Mouse (Mus musculus) Muller cell, postnatal 12 days (primary cell): ENCODE data around the gene Ntsr1.

Experiments
- DNase-seq: peaks from one replicate; pipeline ENCODE4 v3.0.0-alpha.2; 2015; ENCODE audit errors: inconsistent ontology term

The Ntsr1 gene

DNA sequence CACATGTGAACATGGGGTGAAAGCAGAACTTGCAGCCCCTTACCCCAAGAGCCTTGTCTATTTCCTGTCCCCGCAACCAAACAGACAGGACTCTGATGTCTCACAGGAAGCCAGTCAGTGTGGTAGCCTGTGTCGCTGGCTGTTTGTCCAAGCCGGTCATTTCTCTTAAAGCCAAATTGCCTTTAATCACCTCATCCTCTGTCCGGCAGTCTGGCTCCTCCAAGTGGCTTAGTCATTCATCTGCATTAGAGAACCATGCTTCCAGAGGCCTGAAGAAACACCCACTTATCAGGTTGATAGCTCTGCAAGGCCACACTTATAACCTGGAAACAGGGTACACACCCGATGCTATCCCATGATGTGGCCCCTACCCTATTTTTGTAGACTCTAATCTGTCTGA, 62.4 kb downstream of the Ntsr1 start:
- no peak for DNase-seq

DNA sequence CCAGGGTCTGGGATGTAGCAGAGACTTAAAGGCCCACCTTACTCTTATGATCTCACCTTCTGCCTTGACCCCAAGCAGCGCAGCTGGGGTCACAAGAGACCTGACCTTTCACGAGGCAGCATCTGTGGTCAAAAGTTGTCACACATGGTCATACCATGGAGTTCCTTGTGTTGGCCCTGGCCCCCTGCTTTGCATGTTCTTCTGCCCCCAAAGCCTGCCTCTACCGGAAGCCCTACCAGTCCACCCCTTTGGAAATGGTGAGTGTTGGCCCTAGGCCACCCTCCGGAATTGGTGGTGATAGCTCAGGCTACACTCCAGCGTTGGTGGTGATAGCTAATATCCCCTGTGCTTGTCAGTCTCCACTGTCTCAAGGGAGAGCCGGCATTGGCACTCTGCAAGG, 63.5 kb downstream of the Ntsr1 start:
- no peak for DNase-seq

DNA sequence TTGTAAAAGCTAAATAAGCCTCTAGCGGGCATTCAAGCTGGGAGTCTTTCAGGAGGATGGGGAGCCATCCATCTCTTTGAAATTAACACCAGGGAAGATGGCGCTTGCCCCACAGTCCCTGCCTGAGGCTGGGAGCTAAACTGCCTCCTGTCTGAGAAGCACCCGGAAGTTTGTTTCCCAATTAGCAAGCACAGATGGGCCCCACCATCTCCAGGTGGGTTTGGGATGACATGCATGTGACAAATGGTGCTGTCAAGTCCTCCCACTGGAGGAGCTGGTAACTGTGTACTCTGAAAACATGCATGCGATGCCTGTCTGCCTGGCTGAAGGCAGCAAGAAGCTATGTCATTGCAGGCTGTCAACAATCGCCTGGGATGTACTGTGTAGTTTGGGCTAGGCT, 64.1 kb downstream of the Ntsr1 start:
- DNase-seq = no peak

DNA sequence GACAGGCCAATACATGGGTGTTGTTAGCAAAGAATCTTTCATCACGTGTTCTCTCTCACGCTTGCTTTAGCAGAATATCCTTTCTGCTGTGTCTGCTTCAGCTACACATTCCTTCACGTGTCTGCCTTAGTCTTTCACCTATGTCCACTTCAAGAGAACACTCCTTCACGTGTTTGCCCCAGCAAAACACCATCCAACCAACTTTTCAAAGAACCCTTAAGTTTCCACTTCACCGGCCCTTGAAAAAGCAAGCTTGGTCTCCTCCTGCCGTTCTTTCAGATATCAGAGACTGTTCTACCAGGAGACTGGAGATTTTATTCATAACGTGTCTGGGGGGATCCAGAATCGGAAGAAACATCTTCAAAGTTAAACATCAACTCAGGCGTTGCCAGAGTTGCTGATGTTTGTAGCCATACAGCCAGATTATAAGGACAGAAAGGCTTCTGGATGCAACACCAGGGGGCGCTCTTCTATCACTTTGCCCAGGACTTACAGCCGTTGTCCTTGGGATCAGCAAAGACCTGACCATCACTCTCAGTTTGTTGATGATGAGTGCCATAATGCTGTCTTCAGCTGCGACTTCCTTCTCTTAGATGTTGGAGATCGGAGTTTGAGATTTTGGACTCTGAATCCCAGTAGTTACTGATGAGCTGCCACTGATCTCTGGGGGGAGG, 66.6 kb downstream of the Ntsr1 start:
- peak; percentile 36 for DNase-seq

DNA sequence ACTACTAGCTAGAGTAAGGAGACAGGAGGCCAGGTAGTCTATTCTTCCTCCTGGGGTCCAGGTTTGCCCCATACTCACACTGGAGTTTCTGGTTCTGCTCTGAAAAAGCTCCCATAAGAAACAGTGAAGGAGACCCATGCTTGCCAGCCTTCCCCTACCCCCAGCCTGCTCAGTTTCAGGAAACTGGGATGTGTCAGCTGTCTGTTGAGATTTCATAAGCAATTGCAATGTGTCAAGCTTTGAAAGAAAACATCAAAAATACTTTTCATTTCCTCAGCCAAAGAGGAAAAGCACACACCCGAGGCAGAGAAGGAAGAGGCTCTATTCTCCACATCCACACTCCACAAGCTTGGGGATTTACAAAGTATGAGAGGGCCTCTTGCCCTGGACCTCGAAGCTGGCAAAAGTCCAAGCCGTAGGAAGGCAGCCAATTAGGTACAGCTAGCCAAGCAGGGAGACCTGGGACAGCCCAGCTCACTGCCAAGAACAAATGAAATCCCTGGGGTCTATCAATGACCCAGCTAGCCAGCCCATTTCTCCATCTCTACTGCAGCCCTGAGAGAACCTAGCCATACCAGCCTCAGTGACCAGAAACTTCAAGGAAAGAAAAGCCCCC, 69.4 kb downstream of the Ntsr1 start:
- peak; percentile 44 for DNase-seq

DNA sequence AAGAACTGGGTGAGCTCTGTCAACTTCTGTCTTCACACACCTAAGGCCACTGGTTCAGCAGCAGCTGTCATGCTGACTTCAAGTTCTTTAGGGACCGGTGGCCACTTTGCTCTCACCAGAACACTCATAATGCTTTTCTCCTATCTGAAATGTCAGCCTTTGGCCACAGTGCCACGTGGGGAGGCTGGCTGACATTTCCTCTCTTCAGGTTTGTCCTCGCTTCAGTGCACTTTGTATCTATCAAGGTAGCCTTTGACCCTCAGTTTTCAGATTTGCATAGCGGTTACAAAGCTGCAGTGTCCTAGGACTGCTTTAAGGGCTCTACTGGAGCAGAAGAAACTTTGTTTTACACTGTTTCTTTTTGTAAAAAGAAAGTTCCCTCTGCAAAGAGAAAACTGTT, 76.7 kb downstream of the Ntsr1 start:
- DNase-seq = no peak

DNA sequence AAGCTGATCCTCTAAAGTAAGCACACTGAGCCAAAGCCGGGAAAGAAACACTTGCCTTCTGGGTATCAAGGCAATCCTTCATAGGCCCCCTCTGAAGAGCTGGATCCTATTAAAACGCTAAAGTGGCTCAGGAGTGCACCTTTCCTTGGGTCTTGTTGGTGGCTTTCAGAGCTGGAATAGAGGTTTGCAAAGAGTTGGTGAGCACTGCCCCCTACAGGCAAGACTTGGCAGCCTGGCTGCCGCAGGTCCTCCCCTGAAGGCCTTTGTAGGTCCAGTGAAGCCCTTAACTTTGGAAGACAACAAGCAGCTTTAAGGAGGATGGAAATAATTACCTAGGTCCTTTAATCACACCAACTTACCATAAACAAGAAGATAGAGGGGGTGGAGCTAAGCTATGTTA, 78.9 kb downstream of the Ntsr1 start:
- peak; percentile 66 for DNase-seq

DNA sequence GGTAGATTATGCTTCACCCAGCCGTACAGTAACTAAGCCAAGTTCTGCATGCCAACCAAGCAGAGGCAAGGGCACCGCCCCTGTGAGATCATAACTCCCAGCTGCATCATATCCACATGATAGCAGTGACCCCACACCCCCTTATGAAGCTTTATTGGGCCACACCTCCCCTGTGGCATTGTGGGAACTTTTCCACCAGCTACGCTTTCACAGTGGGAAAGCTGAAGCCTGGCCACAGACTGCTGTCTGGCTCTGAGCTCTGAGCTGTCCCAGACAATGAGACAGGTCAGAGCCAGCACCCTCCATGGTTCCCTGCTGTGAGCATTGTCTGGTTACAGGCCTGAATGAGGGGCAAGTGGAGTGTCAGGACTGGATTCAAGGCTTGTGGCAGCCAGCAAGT, 81.2 kb downstream of the Ntsr1 start, which contains the start of gene Mrgbp:
Mrgbp (plus strand) TSS at position 303 of the 400 bp plus-strand sequence.
- peak; percentile 75 for DNase-seq

DNA sequence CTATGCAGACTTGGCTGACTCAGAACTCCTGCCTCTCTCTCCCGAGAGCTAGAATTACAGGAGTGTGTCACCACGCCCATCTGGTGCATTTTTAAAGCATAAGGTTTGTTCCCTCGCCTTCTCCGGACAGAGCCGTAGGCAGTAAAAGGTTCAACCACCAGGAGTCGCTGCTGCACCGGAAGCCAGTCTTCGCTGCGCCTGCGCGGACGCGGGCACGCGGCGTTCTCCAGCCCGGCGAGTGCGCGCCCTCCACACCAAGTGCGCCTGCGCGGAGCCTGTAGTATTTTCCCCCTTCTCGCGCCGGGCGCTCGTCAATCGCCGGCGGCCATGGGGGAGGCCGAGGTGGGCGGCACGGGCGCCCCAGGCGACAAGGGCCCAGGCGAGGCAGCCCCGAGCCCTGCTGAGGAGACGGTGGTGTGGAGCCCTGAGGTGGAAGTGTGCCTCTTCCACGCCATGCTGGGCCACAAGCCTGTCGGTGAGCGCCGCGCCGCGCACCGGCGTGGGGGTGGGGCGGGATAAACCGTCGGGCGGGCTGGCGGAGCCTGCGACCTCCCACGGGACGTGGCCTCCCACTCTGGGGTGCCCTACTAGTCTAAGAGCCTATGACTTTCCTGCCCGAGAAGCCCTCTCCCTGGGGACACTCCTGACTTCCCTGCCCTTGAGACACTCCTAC, 82.8 kb downstream of the Ntsr1 start:
- peak; percentile 93 for DNase-seq

DNA sequence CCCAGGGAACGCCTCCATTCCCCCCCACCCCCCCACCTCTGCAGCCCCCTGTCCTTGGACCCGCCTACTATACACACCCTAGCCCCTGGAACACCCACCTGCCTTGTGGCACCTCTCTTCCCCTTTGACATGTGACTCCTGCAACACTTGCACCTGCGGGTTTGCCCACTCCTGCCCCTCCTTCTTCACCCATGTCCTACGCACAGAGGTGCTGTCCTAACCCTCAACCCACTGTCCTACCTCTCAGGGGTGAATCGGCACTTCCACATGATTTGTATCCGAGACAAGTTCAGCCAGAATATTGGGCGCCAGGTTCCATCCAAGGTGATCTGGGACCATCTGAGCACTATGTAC, 83.4 kb downstream of the Ntsr1 start:
- no peak for DNase-seq

DNA sequence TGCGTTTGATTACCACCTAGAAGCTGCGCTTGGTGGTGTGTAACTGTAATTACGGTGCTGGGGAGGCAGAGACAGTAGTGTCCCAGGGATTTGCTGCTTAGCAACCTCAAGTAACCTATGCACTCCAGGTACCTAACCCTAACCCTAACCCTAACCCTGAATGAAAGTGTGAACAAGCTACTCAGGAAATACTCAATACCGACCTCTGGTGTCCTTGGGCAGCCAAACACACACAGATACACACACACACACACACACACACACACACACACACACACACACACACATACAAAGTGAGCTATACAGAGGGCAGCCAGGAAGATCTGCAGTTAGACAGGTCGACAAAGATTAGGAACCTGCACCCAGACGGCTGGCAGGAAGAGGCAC, 89.0 kb downstream of the Ntsr1 start:
- DNase-seq = no peak

DNA sequence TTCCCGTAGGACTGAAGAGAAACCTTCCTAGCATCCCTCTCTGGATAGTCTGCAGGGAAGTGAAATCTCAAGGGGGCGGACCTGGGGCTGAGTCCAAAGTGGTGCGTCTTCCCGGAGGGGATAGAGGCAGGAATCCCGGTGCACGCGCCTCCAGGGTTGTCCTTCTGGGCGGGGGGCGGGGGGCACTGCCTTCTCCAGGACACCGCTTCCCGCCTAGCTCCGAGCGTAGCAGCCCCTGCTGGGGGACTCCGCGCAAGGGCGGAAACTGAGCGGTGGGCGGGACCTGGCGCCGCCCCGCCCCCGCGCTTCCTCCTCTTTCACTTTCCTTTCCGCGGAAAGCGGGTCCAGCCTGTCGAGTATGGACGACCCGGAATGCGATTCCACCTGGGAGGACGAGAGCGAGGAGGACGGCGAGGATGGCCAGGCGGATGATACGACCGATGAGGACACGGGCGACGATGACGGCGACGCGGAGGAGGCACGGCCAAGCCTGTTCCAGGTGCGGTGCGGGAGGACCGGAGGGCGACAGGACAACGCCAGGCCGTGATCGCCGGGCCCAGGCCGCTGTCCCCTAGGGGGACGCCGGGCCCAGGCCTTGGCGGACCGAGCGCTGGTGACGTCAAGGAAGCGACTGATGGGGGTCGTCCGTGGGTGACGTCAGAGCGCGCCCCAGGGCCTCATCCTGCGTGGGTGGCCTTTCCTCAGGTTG, 89.5 kb downstream of the Ntsr1 start, which contains the start of gene Ogfr:
Ogfr (plus strand) TSS at position 123 of the 709 bp plus-strand sequence.
- peak; percentile 92 for DNase-seq
